Mouse (Mus musculus): ENCODE results near the gene Pnkd.

Gene Pnkd

DNA sequence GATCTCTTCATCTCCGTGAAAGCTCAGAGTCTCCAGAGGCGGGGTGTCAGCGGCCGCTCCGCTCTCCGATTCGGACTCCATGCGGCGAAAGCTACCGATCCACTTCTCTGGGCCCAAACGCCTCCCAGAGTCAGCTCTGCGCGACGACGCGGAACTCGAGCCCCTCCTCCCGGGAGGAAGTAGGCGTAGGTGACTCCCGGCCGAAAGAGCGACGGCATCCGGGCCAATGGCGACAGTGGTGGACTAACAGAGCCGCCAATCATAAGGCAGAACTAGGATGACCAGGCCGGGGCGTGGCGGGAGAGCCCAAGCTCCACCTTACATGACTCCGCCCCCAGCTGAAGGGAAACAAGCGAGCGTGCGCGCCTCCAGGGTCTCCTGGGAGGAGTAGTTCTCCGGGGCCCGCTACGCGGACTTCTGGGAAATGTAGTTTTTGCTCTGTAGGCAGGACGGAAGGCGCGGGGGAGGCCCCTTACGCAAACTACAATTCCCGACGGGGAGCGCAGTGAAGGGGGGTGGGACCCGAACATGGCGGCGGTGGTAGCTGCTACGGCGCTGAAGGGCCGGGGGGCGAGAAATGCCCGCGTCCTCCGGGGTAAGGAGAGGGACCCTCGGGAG is at the start of gene Pnkd, which contains the start of gene Aamp:
Pnkd (plus strand) TSS at position 388 of the 618 bp plus-strand sequence.
Aamp (minus strand) TSS at position 196 of the 618 bp plus-strand sequence.
- WGBS: under 1% methylated on average over 56 of the region's 56 CpGs

DNA sequence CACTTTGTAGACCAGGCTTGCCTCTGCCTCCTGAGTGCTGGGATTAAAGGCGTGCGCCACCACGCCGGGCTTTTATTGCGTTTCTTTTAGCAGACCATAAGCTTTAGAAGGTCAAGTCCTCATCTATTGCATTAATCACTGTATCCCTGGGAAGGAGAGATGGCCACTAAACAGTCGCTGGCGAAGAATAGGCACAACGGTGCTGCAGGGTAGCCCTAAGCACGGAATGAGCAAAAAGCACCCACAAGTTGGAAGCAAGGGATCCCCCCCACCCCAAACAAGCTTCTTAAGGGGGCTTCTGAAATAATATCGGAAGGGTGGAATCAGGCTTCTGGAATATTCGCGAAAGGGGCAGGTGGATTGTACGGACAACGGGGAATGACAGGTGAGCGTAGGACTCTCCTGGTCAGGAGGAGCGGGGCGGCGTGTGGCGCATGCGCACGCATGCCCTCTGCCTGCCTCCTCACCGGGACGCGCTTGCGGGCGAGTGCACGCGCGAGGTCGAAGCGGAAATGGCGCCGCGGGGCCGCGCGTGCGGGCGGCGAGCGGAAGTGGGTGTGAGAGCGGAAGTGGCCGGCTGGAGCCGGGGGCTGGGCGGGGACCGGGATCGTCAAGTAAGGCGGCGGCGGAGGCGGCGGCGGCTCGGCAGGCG is 48.7 kb upstream of the Pnkd start, which contains the start of gene Arpc2:
Arpc2 (plus strand) TSS at position 147 of the 652 bp plus-strand sequence.
- 2% methylated on average over 43 of the region's 55 CpGs for WGBS

DNA sequence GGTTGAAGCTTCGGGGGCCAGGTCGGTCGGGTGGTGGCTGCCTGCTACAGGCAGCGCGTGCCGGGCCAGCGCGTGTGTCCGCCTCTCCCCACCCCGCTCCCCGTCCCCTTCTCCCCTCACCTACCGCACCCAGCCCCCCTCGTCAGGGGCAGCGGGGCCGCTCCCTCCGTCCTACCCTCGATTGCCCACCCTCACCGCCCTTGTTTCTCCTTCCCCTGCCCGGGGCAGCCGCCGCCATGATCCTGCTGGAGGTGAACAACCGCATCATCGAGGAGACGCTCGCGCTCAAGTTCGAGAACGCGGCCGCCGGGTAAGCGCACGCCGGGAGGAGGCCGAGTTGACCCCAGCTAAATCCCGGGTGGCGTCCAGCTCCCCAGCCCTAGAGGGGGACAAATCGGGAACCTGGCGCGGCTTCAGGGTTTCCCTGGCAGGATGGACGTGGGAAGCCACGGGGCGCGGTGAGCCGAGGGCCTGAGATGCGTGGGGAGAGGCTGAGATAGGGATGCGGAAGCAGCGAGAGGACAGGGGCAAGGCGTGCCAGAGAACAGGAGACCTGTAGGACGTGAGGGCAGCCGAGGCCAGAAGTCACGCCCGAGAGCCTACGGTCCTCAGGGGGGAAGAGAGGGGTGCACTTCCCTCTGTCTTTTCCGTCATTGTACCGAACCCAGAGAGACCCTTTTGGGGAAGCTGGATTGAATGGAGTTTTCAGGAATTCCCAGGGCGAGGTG is 48.0 kb upstream of the Pnkd start:
- WGBS: under 1% methylated on average over 56 of the region's 57 CpGs

DNA sequence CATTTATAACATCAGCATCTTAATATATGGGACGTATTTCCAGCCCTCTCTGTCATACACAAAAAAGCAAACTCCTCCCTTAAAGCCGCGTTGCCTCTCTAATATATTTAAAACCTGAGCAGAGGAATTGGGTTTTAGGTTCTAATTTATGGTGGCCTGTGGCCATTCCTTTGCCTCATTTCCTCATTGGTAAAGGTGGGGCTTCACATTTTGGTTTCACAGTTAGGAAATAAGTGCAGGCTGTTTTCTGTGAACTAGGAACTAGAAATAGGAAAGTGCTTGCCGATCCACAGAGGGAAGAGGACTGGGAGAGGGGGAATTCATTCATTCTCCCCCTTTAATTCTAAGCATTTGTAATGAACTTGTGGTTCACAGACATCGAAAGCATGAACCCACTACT is 47.1 kb upstream of the Pnkd start:
- WGBS: 9% methylated on average over 5 of the region's 5 CpGs

DNA sequence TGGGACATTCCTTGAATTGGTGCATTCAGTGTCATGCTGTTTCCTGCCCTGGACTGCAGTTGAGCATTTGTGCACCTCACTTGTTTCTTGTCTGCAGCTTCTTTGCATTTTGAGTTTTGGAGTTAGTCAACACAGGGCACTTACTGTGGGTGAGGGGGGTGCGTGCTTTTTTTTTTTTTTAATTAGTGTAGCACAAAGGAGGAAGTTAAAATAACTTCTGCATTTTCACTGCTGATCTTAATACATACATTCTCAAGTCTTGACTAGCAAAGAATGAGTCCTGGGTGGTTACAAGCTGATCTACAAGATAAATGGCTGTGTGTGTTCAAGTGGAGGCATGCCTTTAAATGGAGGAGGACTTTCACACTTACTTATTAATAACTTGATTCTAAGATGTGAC is 46.6 kb upstream of the Pnkd start:
- 9% methylated on average over 1 of the region's 1 CpGs for WGBS

DNA sequence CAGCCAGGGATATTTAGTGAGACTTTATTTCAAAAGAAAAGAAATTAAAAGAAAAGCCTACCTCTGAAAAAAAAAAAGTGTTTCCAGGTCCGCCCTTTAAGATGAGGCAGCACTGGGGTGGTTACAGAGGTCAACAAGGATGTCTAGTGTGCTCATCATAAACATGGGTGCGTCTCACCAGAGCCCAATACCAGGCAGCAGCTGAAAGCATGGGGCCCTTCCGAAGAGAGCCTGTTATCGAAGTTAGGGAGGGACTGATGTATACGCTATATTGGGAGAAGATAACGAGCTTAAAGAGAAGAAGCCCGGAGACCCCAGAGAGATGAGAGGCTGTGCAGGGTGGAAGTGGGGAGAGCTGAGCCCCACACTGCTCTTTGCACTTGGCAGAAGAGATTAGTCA is 45.6 kb upstream of the Pnkd start:
- WGBS: 31% methylated on average over 7 of the region's 7 CpGs

DNA sequence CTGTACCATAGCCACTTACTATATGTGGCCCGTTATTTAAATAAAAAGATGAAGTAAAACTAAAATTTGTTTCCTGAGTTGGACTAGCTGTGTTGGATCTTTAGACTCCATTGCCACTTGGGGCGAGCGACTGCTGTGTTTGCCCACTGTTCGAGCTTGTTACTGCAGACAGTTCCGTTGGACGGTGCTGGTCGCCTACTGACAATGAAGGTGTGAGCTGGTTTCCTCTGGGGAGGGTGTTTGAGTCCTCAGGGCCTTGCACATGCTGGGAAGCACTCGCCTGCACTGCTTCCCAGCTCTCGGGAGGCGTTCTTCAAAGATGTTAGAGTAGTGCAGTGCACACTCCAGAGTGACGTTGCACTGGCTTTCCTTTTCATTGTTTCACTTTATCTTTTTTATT is 45.1 kb upstream of the Pnkd start:
- 16% methylated on average over 11 of the region's 11 CpGs for WGBS

DNA sequence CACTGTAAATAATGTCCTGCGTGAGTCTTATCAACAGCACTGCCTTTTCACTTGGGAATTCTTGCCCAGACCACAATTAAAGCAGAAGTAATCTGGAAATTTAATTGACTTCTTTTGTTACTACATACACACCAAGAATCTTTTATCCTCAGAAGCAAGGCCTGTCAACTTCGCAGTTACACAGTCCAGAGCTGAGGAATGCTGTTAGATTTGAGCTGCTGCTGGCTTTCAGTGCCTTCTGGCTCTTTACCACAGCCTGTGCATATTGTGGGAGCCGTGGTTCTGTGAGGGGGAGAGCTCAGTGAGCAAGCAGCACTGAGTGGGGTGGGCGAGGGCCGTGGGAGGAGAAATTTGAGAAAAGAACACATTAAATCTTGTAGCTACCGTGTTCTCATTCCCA is 44.4 kb upstream of the Pnkd start:
- WGBS: 16% methylated on average over 6 of the region's 6 CpGs

DNA sequence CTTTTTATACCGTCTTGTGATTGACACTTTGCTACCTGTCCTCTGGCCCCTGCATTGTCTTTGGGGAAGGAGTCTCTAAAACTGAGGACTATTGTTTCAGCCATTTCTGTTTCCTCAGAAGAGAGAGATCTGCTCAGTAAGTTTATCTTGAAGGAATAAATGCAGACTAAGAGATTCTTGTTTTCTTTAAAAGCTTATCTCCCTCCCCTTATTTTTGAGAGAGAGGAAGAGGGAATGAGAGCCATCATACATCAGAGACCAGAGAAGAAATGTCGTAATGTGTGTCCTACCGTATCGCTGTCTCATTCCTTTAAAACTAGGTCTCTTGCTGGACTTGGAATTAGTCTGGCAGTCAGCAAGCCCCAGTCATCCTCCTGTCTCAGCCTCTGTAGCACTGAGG is 43.9 kb upstream of the Pnkd start:
- 34% methylated on average over 4 of the region's 4 CpGs for WGBS

DNA sequence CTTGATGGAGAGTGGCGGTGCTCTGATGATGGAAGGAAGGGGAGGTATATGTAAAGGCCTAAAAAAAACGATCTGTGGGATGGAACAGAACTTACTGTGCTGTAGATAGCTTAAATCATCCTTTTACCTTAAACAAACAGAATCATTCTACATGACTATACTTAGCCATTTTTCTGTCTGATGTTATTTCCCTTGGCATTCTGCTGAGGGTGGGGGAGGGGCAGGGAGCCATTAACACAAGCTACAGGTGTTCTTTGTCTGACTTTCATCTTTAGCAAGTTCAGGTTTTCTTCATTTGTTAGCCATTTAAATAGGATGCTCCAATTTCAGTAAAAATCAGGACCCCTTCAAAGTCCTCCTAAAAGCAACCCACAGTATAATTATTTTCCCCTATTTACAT is 39.2 kb upstream of the Pnkd start:
- 51% methylated on average over 2 of the region's 2 CpGs for WGBS

DNA sequence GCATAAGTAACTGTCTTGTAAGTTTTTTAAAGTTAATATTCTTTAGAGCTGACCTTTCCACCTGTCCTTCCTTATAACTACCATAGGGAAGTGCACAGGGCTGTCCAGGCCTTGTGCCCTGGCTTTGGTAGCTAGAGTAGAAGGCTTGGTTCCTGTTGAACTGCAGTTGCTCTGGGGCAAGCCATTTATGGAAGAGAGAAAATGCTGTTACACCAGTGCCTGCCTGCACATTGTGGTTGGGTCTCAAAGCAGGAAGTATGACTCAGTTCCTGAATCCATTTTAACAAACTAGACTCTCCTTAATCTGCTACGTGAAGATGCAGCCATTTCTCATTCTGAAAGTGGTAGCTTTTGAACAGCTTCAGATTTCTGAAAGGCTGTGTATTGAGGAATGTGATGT is 35.9 kb upstream of the Pnkd start:
- 19% methylated on average over 1 of the region's 1 CpGs for WGBS

DNA sequence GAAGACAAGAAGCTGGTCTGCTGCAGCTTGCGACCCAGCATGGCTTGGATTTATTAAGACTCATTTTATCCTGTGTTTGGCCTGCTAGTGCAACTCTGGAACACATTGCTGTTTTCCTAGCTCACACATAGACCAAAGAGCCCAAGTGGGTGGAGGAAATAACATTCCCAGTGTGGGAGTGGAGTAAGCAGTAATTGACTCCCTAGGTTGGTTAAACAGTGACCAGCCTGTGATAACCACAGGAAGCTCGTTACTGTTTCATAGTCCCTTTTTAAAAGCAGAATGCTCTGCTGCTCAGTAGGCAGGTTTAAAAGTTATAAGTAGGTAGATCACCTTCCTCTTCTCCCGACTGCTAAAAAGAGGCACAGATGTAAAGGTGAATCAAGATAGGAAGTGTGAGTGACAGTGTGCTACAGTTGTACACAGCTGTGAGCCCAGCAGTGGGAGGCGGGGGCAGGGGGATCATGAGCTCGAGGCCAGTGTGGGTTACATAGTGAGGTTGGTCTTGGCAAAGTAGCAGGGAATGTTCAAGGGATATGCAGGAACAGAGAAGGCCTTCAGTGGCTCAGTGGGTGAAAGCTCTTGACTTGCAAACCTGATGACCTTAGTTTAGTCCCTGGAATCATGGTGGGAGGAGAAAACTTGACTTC is 35.3 kb upstream of the Pnkd start:
- 47% methylated on average over 5 of the region's 5 CpGs for WGBS

DNA sequence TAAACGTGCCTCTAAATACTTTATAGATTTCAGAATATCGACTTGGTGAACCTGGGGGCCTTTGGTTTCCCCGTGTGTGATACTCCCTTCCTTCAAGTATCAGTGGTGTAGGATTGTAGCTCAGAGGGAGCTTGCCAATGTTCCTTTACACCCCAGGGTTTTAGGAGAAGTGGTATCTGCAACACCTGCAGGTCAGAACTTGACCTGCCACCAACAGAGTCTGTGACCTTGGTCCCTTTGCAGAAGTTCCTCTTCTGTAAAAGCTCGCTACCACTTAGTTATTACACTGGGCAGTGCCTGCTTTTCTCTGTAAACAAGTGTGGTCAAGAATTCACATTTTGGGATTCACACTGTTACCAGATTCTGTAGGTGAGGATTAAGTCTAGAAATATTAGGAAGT is 34.6 kb upstream of the Pnkd start:
- WGBS: 81% methylated on average over 4 of the region's 4 CpGs

DNA sequence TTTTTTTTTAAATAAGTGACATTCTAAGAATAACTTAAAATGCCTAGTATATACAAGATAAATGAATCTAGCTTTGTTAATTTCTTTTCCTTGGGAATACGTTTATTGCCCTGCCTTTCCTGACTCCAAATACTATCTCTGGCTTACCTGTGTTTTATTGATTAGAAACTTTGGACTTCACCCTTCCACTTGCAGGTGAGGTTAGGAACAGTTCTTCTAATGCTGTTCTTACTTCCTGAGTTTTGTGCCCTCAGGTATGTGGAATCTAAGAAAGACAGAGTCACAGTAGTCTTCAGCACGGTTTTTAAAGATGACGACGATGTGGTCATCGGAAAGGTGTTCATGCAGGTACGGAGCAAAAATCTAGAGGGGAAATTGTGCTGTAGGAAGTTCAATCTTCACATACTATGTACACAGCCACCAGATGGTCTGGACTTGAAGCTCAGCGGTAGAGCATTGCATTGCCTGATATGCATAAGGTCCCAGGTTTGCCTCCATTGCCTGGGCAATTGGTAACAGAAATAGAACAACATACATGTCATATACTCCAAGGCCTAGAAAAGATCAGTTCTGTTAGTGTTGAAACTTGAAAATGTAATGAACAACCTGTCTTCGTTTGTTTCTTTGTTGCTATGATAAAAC is 28.9 kb upstream of the Pnkd start:
- 93% methylated on average over 8 of the region's 8 CpGs for WGBS

DNA sequence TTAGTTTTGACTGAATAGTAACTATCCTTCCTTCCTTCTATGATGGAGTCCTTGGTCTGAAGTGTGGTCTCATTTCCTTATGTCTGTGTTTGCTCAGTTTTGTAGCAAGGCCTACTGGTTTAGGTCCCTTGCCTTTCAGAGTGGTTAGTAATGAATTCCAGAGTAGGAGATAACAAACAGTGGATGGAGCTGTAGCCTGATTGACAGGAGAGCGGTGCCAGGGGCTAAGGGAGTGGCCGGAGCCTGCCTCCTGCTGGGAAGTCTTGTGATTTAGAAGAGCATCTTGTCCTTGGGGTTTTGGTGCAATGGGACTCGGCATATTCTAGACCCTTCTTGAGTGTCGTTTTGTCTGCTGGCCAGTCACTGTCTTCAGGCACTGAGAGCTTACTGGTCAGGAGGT is 27.9 kb upstream of the Pnkd start:
- 78% methylated on average over 4 of the region's 4 CpGs for WGBS

DNA sequence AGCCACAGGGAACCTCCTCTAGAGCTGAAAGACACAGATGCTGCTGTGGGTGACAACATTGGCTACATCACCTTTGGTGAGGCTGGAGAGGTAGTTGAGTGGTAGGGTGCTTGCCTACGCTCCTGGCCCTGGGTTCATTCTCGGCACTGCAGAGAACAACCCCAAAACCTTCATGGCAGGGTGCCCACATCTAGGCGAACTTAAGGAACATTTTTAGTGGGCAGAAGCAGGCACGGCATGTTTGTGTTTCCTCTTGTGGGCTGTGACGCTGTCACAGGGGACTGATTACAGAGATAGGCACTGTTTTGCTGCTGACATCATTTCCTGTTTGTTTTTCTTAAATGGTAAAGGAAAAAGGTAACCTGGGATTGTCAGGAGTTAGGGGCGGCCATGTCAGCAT is 22.2 kb upstream of the Pnkd start:
- 61% methylated on average over 6 of the region's 6 CpGs for WGBS

DNA sequence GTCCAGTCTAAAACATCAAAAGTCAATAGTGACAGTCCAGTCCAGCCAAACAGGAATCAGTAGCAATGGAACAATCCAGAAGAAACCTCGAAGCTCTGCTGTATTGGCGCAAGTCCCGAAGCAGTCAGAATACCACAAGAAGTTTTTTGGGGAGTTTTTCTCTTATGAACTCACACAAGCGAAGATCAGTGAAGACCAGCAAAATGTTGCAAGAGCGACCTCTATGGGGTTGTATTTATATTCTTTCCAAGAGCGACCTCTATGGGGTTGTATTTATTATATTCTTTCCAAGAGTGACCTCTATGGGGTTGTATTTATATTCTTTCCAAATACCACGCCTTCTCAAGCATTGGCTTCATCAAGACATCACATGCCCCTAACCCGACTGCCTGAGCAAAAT is 16.0 kb upstream of the Pnkd start:
- WGBS: 86% methylated on average over 8 of the region's 8 CpGs

DNA sequence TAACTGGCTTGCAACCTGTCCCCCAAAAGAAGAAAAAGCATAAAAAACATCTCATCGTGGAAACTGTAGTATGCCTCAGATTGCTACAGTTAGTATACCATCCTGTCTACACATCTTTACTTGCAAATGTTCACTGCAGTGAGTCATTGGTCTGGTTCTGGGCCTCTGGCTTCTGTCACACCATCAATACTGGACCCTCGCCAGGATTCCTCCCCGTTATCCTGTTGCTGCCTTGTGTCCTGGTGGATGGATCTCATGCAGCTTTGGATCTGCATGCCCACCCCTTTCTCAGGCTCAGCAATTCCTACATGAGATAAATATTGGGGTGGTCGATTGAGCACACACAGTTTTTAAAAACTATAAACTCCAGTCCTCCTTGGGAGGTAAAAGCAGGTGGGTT is 13.1 kb upstream of the Pnkd start:
- 62% methylated on average over 4 of the region's 4 CpGs for WGBS

DNA sequence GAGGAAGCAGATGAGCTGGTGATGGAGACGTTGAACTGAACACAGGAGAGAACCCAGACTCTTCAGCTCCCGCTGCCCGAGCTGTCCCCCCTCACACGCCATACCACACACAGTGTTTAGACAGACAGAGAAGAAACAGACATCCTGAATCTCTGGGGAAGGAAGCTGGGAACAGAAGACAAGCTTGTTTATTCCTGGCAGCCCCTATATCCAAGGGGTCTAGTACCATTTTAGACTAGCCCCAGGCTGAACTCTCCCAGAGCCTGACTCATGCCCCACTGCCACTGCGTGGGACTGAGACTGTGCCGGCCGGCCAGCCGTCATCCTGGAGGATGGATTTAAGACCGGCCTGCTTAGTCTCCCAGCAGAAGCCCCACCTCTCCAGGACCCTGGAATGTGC is 9.7 kb upstream of the Pnkd start:
- 63% methylated on average over 9 of the region's 9 CpGs for WGBS

DNA sequence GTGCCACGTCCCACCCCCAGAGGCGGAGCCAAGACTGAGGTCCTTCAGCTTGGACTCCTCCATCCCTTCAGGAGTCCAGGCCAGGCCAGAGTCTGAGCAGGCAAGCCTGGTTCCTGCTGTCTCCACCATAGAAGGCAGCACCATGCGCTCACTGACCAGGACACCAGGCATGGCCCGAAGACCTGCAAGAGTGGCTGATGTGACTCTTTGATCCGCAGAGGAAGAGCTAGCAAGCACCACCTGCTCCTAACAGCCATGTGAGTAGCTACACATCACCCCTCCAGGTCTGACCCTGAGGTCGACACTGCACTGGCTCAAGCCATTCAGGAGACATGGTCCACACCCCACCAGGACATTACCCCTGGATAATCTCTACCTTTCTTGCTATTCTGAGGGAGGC is 7.7 kb upstream of the Pnkd start:
- 81% methylated on average over 6 of the region's 6 CpGs for WGBS

DNA sequence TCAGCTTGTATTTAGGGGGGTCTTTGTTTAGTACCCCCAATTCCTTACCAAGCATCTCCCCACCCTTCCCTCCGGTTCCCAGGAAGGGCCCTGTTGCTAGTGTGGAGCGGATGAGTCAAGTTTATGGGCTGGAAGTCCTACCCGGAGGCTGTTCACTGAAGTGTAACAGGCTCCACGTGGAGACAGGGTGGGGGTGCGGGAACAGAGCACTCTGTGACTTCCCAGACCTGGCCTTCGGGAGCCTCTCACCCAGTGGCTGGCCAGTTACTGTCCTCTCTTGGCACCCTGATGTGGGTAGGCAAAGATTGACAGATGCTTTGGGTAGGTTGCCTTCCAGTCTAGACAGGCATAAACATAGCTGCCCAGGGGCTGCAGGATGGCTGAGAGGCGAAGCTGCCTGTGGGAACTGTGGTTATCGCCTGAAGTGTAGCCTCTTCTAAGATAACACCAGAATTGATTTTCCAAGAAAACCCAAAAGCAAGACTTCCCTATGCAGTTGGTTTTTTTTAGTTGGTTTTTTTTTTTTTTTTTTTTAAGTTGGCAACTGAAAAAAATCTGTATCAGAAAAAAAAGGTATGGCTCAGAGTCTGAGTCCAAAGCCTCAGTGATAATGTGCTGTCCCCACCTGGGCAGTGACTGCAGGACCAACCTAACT is 6.7 kb upstream of the Pnkd start:
- 54% methylated on average over 8 of the region's 8 CpGs for WGBS

DNA sequence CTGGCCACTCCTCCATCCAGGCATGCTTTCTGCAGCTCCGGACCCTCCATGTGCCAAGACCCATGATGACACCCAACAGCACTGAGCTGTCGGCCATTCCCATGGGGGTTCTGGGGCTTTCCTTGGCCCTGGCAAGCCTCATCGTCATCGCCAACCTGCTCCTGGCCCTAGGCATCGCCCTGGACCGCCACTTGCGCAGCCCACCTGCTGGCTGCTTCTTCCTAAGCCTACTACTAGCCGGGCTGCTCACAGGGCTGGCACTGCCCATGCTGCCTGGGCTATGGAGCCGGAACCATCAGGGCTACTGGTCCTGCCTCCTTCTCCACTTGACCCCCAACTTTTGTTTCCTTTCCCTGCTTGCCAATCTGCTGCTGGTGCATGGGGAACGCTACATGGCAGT is 6.2 kb upstream of the Pnkd start, which contains the start of gene Gpbar1:
Gpbar1 (plus strand) TSS at position 13 of the 400 bp plus-strand sequence.
- 85% methylated on average over 10 of the region's 10 CpGs for WGBS

Measured in cerebral cortex, adult 2 months (tissue).